Mouse (Mus musculus): Measurements from ENCODE around the gene Gm11437.

DNA sequence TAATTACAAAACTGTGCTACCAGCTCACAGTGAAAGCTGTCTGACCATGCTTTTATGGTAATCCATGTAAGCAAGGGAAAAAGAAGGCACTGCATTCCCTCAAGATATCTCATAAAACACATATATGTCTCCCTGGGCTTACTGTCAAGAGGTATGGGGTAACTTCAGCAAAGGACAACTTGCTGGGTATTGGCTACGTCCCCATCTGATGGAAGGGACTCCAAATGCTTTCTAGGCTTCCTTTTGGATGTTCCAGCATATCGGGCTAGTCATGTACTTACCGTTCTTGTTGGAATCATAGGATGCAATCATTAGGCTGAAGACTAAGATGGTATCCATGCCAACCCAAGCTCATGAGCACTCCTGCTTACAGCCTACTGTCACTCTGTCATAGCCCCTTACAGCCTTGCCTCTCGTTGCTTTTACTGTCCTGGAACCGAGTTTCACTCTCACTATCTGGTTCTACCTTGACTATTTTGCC, at the start of gene Gm11437:
- TF ChIP-seq CTCF (IDR thresholded peaks at IDR 0.05; ENCODE audit: low read depth, low read length): no peak
- TF ChIP-seq POLR2A (IDR thresholded peaks at IDR 0.05; ENCODE audit: borderline replicate concordance, low read depth, low read length): no peak
